Mouse (Mus musculus) T-helper 1 cell (primary cell): ENCODE data around the gene Fbxw11.
"Not testable (repeated sequence)": the region's sequence is repeated elsewhere in the genome, so short reads cannot be mapped to it uniquely, and the experiment has no call there.

ENCODE experiments used
- in situ Hi-C: fragments of 300-600 bp; cut with MboI, MseI; formaldehyde crosslinking; loops from one replicate; pipeline ENCODE4 v1.15.1; 2025; ENCODE audit warnings: high pct_unique_total_duplicates

The Fbxw11 gene

GRCm38 (mm10) chr11:32706406-32706993 lies 64.0 kb downstream of the Fbxw11 start:
- in situ Hi-C loops: no loop called here

GRCm38 (mm10) chr11:32707481-32707880 lies 65.0 kb downstream of the Fbxw11 start:
- in situ Hi-C loops: no loop called here

GRCm38 (mm10) chr11:32708739-32709501 lies 66.4 kb downstream of the Fbxw11 start:
- in situ Hi-C loops: no loop called here

DNA sequence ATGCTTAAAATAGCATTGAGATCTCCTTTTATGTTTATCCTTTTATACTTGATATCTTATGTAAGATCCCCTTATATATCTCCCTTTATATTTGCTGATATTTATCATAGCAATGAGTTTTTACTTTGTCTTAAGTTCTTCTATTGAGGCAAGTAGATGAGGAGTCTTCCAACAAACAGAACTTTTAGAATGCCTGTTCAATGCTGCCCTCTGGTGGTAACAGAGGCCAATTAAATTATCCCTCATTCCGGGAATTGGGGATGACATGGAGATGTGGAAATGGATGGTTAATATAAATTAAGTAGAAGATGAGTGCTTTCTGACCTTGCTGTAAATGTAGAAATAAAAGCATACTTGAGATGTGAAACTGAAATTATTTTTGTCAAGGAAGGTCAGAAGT lies 67.0 kb downstream of the Fbxw11 start:
- in situ Hi-C loops: no loop called here

- in situ Hi-C loops: no loop called here
Measured at GRCm38 (mm10) chr11:32714230-32714629, 71.7 kb downstream of the Fbxw11 start.

DNA sequence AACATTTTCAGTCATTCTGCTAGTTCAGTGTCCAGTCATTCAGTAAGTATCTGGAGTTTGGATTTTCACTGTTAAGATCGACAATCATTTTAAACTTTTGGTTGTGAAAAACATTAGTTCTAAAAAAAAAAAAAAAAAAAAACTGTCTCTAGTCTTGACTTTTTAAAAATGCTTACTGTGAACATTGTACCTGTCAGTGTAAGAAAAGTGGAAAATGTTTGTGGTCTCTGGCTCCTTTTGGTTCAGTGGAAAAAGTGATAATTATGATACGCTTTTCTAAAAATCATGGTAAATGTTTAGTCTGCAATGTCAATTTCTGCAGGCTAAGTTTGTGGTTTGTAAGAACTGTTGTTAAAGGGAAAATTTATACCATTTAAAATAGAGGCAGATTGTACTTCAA lies 72.4 kb downstream of the Fbxw11 start:
- in situ Hi-C loops: no loop called here

DNA sequence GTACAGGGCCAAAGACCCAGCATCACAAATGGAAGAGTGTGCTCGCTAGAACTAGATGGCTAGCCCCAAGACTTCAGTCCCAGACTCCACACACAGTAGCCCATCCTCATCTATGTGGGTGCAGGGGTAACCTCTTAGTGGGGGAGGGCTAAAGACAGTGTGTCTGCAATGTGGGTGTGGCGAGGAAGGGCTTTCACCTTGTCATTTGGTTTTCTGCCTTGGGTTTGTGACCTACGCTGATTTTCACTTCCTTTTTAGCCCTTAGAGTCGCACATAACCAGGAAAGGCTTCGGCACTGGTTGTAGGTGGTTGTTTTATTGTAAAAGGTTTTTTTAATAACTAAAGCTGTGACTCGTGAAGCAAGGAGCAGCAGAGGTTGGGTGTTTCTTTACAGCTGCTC lies 73.0 kb downstream of the Fbxw11 start:
- in situ Hi-C loops: no loop called here

GRCm38 (mm10) chr11:32715970-32716369 lies 73.4 kb downstream of the Fbxw11 start:
- in situ Hi-C loops: no loop called here

DNA sequence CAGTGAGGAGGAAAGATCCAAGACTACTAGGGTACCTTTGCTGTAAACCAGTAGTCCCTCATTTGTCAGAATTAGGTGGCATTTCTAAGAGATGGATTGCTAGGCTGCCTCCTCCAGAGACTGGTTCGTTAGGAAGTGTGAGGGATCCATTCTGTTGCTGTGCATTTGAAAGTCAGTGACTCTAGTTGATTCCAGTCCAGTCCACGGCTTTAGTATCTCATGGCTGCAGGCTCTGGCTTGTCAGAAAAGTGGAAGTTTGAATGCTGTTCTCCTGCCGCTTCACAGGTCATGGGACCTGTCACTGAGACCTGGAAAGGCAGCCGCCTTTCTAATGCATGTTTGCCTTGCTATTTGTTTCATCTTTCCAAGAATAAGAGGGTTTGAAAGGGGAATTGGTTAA lies 74.4 kb downstream of the Fbxw11 start:
- in situ Hi-C loops: no loop called here

DNA sequence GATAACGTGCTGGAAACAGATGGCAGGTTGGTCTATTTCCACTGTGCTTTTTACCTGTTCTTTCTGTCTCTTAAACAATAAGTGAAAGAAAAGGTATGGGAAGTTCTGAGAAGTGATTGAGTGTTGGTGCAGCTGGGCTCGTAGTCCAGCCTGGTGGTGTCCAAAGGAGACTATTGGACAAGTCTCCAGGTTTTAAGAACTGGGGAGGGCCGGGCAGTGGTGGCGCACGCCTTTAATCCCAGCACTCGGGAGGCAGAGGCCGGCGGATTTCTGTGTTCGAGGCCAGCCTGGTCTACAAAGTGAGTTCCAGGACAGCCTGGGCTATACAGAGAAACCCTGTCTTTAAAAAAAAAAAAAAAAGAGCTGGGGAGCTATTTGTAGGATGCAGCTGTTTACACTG lies 75.2 kb downstream of the Fbxw11 start:
- in situ Hi-C loops: not testable (repeated sequence)

GRCm38 (mm10) chr11:32718371-32718770 lies 75.8 kb downstream of the Fbxw11 start:
- in situ Hi-C loops: no loop called here

GRCm38 (mm10) chr11:32718979-32719378 lies 76.5 kb downstream of the Fbxw11 start:
- in situ Hi-C loops: no loop called here

GRCm38 (mm10) chr11:32722653-32723052 lies 80.1 kb downstream of the Fbxw11 start:
- in situ Hi-C loops: loop anchor here (10.0 kb wide), 1 partner anchor 422 kb away; the partner anchor contains the start of gene Fgf18

- in situ Hi-C loops: loop anchor here (10.0 kb wide), 1 partner anchor 422 kb away; the partner anchor contains the start of gene Fgf18
Measured at GRCm38 (mm10) chr11:32723287-32723686, 80.8 kb downstream of the Fbxw11 start.

GRCm38 (mm10) chr11:32725171-32725570 lies 82.6 kb downstream of the Fbxw11 start:
- in situ Hi-C loops: loop anchor here (10.0 to 25.0 kb wide), 2 partner anchors 420 to 1962 kb away; partner anchors contain the start of gene Fgf18

DNA sequence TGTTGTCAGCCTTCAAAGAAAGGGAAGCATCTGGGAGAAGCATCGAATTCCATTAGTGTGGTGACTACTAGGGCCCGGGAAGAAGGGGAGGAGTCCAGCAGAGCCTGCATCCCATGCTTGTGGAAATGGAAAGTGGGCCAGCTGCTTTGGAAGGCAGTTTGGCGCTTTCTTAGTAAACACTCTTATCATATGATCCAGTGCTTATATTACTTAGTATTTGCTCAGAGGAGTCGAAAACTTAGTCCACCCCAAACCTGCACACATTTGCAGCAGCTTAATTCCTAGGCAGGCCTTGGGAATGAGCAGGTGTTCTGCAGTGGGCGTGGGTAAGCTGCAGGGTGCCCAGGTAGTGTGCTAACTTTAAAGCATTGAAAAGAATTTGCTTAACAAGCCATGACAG lies 89.9 kb downstream of the Fbxw11 start:
- in situ Hi-C loops: loop anchor here (25.0 kb wide), 1 partner anchor 1955 kb away; no protein-coding TSS in a partner anchor

- in situ Hi-C loops: loop anchor here (25.0 kb wide), 1 partner anchor 1954 kb away; no protein-coding TSS in a partner anchor
Measured at GRCm38 (mm10) chr11:32733195-32733594, 90.7 kb downstream of the Fbxw11 start.

GRCm38 (mm10) chr11:32736371-32736770 lies 93.8 kb downstream of the Fbxw11 start:
- in situ Hi-C loops: loop anchor here (25.0 kb wide), 1 partner anchor 1951 kb away; no protein-coding TSS in a partner anchor

GRCm38 (mm10) chr11:32737729-32738128 lies 95.2 kb downstream of the Fbxw11 start:
- in situ Hi-C loops: loop anchor here (25.0 kb wide), 1 partner anchor 1950 kb away; no protein-coding TSS in a partner anchor

DNA sequence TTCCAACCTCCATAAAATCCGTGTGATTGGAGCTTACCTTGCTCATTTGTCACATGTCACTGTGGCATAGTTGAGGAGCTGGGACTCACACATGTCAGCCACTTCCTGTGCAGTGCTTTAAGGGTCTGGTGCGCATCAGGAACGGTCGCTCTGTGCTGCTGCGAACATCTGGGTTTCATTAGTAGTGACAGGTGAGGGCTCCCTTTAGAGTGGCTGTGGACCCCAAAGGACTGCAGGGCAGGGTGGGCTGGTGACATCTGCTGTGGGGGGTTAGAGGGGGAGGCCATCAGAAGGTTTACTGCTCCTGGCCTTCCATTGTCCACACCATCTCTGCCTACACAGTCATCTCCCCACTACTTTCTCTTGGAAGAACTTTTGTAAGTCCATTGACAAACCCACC lies 101.4 kb downstream of the Fbxw11 start:
- in situ Hi-C loops: loop anchor here (25.0 kb wide), 1 partner anchor 1943 kb away; no protein-coding TSS in a partner anchor

DNA sequence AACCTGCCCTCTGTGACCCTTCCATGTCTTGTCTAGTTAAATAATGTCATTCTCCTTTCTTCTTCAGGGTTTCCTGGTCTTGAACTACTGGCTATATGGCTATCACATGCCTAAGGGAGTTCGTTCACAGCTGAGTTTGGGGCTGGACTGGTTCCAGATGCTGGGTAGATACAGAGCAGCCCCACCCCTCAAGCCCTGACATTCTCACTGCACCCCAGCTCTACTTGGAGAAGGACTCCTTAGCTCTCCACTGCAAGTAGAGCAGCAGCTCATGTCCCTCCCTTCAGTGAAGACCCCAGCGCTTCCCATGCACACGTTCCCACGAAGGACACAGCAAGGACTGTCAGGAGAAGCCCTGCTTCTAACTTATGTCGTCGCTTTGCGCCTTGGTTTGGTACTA lies 101.9 kb downstream of the Fbxw11 start:
- in situ Hi-C loops: loop anchor here (25.0 kb wide), 1 partner anchor 1943 kb away; no protein-coding TSS in a partner anchor

GRCm38 (mm10) chr11:32745466-32745865 lies 102.9 kb downstream of the Fbxw11 start:
- in situ Hi-C loops: loop anchor here (25.0 kb wide), 1 partner anchor 1942 kb away; no protein-coding TSS in a partner anchor
